Mouse (Mus musculus): Measurements from ENCODE around the gene Clip3. TPM values are rescaled to one million over a fixed set of nuclear protein-coding genes. Genes with fewer than 3 reads are reported as not detected.

Clip3 gene
- 15.8 and 61.6 TPM in 2 replicates for polyA plus RNA-seq (2012; rRNA removed; ENCODE audit: low replicate concordance)

DNA sequence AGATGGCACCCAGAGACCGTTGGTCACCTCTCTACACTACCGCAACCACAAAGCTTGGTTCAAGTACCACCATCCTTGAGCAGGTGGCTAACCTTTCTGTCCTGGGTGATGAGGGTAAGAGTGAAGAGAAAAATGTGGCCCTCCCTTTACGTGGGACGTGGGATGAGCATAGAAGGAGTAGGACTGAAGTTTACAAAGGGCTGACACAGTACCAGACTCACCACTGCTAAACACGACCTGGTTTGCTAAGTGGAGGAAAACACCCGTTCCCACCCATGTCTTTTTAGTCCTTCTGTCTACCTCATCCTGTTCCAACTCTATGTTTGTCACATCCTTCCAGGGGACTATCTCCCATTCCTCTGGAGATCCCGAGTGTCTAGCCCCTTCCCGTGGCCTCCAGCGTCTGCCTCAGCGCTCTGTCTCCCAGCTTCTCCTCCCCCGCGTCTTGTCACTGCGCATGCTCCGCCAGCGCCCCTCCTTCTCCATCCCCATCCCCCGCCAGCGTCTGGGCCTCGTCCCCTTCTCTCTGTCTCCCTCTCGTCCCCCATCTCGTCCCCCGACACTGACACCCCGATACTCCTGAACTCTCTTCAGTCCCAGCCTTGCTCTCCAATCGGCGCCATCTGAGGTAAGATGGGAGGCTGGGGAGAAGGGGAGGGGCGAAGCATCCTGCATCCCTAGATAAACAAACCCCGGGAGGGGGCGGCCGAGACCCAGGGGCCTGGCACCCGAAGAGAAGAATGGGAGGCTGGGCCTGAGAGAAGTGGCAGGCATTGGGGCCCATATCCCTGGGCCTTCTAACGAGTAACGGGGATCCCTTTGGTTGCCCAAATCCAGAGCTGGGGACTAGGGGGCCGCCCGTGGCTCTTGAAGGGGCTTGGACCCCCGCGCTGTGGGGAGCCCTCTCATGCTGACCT, at the start of gene Clip3:
Gene Clip3 (plus strand): TSS at position 514 of the 917 bp plus-strand sequence.

DNA sequence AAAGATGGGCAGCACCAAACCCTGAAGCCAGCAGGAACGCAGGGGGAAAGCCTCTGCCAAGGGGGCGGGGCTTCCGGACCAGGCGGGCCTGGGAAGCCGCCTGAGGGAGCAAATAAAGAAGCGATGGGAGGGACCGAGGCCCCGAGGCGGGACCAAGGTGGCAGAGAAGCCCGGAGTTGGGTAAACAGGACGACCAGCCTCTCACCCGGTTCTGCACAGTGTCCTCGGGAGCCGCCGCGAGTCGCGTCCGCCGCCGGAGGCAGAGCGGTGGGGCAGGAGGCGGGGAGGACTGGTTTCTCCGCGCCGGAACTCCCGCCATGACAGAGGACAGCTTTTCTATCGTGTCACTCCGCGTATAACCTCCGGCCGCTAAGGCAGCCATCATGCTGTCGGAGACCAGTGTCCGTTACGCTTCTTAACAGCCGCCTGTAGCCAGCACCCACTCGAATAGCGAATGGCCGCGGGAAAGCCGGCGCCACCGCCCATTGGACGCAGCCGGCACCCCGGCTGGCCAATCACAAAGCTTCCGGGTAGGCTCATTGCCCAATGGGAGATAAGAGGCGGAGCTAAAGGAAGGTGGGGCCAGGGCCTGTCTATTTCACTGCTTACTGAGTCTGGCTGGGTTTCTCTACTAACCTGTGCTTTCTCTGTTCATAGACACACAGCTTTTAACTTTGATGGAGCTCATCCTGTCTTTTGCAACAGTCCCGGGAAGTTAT, 11.4 kb upstream of the Clip3 start, which contains the start of the genes Thap8 and Wdr62:
Gene Thap8 (plus strand): TSS at position 144 of the 719 bp plus-strand sequence.
Gene Wdr62 (minus strand): TSS at position 469 of the 719 bp plus-strand sequence.

DNA sequence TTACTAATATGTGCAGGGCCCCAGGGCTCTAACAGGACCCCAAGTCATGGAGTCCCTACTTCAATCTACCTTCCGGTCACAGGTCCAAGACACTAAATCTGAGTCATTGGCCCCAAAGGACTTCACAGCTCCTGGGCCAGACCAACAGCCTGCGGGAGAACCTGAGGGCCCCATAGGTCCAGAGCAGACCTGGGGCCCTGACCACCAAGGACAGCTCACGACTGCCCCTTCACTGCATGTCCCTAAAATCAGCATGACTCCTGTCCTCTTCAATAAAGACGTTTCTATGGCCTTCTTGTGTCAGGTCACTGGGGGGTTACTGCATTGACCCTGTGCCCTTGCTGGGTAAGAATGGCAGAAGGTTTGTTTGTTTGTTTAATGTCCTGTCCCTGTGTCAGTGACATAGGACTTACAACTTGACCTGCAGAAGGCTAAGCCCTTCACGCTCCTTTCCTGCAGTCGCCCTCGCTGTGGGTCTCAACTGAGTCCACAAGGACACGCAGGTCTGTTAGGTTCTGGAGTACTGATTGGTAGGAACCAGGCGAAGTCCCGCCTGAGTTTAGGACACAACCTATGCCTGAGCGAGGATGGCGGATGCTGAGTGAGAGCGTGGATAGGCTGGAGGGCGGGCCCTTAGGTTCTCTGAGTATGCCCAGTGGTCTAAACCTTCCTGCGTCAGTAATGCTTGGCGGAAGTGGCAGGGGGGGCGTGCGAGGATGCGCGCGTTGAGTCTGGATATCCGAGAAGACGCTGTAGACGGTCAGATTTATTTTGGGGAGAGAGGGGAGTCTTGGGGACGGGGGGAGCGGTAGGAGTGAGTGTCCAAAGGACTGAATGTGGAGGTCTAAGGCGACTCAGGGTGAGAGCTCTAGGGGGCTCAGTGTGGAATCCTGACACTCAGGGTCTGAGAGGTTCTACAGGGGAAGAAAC, 16.8 kb downstream of the Clip3 start, which contains the start of gene Alkbh6:
Gene Alkbh6 (plus strand): TSS at position 642 of the 930 bp plus-strand sequence.

GRCm38 (mm10) chr7:30314721-30315155, 23.2 kb downstream of the Clip3 start, which contains the start of gene Syne4:
TSS of gene Syne4 (plus strand) at chr7:30314807.

DNA sequence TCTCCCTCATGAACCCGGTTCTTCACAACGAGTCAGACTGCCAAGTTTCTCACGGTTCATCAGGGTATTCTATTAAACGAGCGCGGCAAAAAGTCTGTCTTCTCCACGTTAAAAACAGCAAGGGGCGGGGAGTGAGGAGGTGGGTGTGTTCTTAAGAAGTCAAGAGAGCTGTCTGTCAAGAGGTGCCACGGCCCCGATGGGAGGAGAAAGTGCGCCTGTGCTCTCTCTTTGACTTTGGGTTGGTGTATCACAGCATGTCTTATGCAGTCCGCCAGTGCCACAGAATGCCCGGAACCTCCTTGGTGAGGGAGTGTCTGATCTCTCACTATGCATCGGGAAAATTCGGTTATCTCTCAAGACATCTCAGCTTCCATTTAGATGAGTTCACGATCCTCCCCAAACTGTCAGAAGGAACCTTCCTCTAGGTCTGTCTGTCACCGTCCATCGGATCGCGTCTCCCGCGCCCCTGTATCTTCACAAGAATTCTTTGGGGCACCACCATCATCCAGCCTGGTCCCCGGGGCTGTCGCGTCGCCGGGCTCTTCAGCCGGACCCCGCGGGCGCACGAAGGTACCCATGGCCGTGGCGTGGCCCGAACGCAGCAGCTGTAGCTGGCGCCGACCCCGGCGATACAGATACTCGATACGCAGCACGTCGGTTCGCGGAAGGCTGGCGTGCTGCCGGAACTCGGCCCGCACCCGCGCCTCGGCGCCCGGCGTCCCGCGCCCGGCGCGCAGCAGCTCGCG, 30.2 kb downstream of the Clip3 start, which contains the start of gene E130208F15Rik:
Gene E130208F15Rik (plus strand): TSS at position 202 of the 746 bp plus-strand sequence.

DNA sequence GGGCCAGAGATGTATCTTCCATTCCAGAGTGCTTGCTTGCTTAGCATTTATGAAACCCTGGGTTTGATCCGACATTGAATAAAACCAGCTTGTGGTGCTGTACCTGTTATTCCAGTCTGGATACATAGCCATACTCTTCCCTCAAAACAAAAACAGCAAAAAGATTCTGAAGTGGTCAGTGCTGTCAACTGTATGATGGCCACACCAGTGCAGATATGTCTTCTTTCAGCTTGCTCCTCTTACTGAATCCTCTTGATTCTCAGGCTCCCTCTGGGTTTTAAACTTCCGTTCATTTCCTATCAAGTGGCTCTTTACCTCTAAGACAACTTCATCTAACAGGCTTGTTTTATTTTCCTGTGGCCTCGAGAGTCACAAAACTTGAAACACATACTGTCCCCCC, 32.3 kb downstream of the Clip3 start, which contains the start of gene Sdhaf1:
Gene Sdhaf1 (minus strand): TSS at position 101 of the 400 bp plus-strand sequence.

Other genes with a start within 250 kb of the Clip3 start
- 7.2 and 9.2 TPM in 2 replicates for gene Zfp14, start 240.3 kb upstream of the Clip3 start, polyA plus RNA-seq (2012; rRNA removed; ENCODE audit: low replicate concordance)
- gene Zfp82, start 218.8 kb upstream of the Clip3 start, polyA plus RNA-seq (2012; rRNA removed; ENCODE audit: low replicate concordance), result 0.56 and 1.2 TPM in 2 replicates
- not detected in 2 replicates for gene Gm26920, start 201.3 kb upstream of the Clip3 start, polyA plus RNA-seq (2012; rRNA removed; ENCODE audit: low replicate concordance)
- gene Zfp566, start 201.2 kb upstream of the Clip3 start, polyA plus RNA-seq (2012; rRNA removed; ENCODE audit: low replicate concordance), result 0.97 and 5.5 TPM in 2 replicates
- gene Zfp260, start 197.0 kb upstream of the Clip3 start, polyA plus RNA-seq (2012; rRNA removed; ENCODE audit: low replicate concordance), result 17.7 and 38.2 TPM in 2 replicates
- 1.5 and 4.0 TPM in 2 replicates for gene Zfp382, start 169.8 kb upstream of the Clip3 start, polyA plus RNA-seq (2012; rRNA removed; ENCODE audit: low replicate concordance)
- 13.9 and 30.8 TPM in 2 replicates for gene Zfp146, start 122.0 kb upstream of the Clip3 start, polyA plus RNA-seq (2012; rRNA removed; ENCODE audit: low replicate concordance)
- 28.7 and 105 TPM in 2 replicates for gene Cox7a1, start 107.6 kb upstream of the Clip3 start, polyA plus RNA-seq (2012; rRNA removed; ENCODE audit: low replicate concordance)
- 1,243 TPM in 2 replicates for gene Capns1, start 92.9 kb upstream of the Clip3 start, polyA plus RNA-seq (2012; rRNA removed; ENCODE audit: low replicate concordance)
- 106 and 146 TPM in 2 replicates for gene Polr2i, start 59.8 kb upstream of the Clip3 start, polyA plus RNA-seq (2012; rRNA removed; ENCODE audit: low replicate concordance)
- 52.0 and 53.0 TPM in 2 replicates for gene Tbcb, start 59.5 kb upstream of the Clip3 start, polyA plus RNA-seq (2012; rRNA removed; ENCODE audit: low replicate concordance)
- gene Ovol3, start 56.0 kb upstream of the Clip3 start, polyA plus RNA-seq (2012; rRNA removed; ENCODE audit: low replicate concordance), result not detected in 2 replicates
- gene Thap8, start 11.6 kb upstream of the Clip3 start, polyA plus RNA-seq (2012; rRNA removed; ENCODE audit: low replicate concordance), result 0.87 and 1.5 TPM in 2 replicates
- 26.2 and 55.0 TPM in 2 replicates for gene Wdr62, start 11.3 kb upstream of the Clip3 start, polyA plus RNA-seq (2012; rRNA removed; ENCODE audit: low replicate concordance)
- 96.6 and 120 TPM in 2 replicates for gene Alkbh6, start 17.0 kb downstream of the Clip3 start, polyA plus RNA-seq (2012; rRNA removed; ENCODE audit: low replicate concordance)
- gene Syne4, start 23.1 kb downstream of the Clip3 start, polyA plus RNA-seq (2012; rRNA removed; ENCODE audit: low replicate concordance), result 2.6 and 34.1 TPM in 2 replicates
- 0.53 and 0.66 TPM in 2 replicates for gene E130208F15Rik, start 30.0 kb downstream of the Clip3 start, polyA plus RNA-seq (2012; rRNA removed; ENCODE audit: low replicate concordance)
- 14.7 and 20.6 TPM in 2 replicates for gene Sdhaf1, start 32.2 kb downstream of the Clip3 start, polyA plus RNA-seq (2012; rRNA removed; ENCODE audit: low replicate concordance)
- 3.1 and 19.7 TPM in 2 replicates for gene Lrfn3, start 71.0 kb downstream of the Clip3 start, polyA plus RNA-seq (2012; rRNA removed; ENCODE audit: low replicate concordance)
- 182 and 372 TPM in 2 replicates for gene Tyrobp, start 122.0 kb downstream of the Clip3 start, polyA plus RNA-seq (2012; rRNA removed; ENCODE audit: low replicate concordance)
- 11.1 and 15.3 TPM in 2 replicates for gene Hcst, start 128.1 kb downstream of the Clip3 start, polyA plus RNA-seq (2012; rRNA removed; ENCODE audit: low replicate concordance)
- 3.1 and 5.5 TPM in 2 replicates for gene Nfkbid, start 130.0 kb downstream of the Clip3 start, polyA plus RNA-seq (2012; rRNA removed; ENCODE audit: low replicate concordance)
- 2.5 and 7.0 TPM in 2 replicates for gene Aplp1, start 153.8 kb downstream of the Clip3 start, polyA plus RNA-seq (2012; rRNA removed; ENCODE audit: low replicate concordance)
- not detected in 2 replicates for gene Kirrel2, start 166.0 kb downstream of the Clip3 start, polyA plus RNA-seq (2012; rRNA removed; ENCODE audit: low replicate concordance)
- gene Nphs1, start 166.6 kb downstream of the Clip3 start, polyA plus RNA-seq (2012; rRNA removed; ENCODE audit: low replicate concordance), result not detected in 2 replicates
- gene Prodh2, start 201.9 kb downstream of the Clip3 start, polyA plus RNA-seq (2012; rRNA removed; ENCODE audit: low replicate concordance), result not detected in 2 replicates
- 7.3 and 17.1 TPM in 2 replicates for gene Arhgap33, start 243.3 kb downstream of the Clip3 start, polyA plus RNA-seq (2012; rRNA removed; ENCODE audit: low replicate concordance)

Measured in subcutaneous adipose tissue, adult 2 months (tissue).